Mouse (Mus musculus) kidney, adult 2 months (tissue): Measurements from ENCODE around the gene Rest.

Source experiments
- CTCF ChIP-seq: fragments of 200-500 bp; conservative IDR thresholded peaks from 2 replicates; pipeline ENCODE4 v1.5.1; 2011; ENCODE audit warnings: low read depth, mild to moderate bottlenecking, control low read depth, low read length, moderate library complexity, mixed read lengths; ENCODE audit not compliant: insufficient read depth, insufficient read length
- POLR2A ChIP-seq: fragments of 200-500 bp; IDR thresholded peaks from one replicate; pipeline ENCODE4 v1.6.1; 2011; ENCODE audit warnings: low read depth, low read length, control low read depth

- TF ChIP-seq POLR2A, result no peak
- TF ChIP-seq CTCF, result no peak
Observed at GRCm38 (mm10) chr5:77257603-77258002, 7.7 kb upstream of the Rest start.
